Mouse (Mus musculus) liver, embryonic 14.5 days (tissue): ENCODE measurements at regions not wholly inside any gene's neighbourhood (a gene's known extent, or its start where the extent isn't known, plus 50 kb on each side); places are given as distances from the start of the nearest gene placed in this dataset.

Source experiments
- CTCF ChIP-seq: IDR thresholded peaks from 2 replicates; pipeline ENCODE4 v1.5.1; 2016; ENCODE audit warnings: antibody characterized with exemption, low read depth, control low read depth
- EP300 ChIP-seq: IDR thresholded peaks from 2 replicates; pipeline ENCODE4 v1.6.1; 2016; ENCODE audit warnings: antibody characterized with exemption, low read depth

- TF ChIP-seq EP300 (no peak), CTCF (no peak)
These were observed 71.9 kb upstream of the Synpr start for GRCm38 (mm10) chr14:13212658-13213057.
